Mouse (Mus musculus) inflammation-experienced regulatory T-cells, adult 6 months (primary cell): ENCODE results near the gene Psmd12. TPM values are rescaled to one million over a fixed set of nuclear protein-coding genes. Genes with fewer than 3 reads are reported as not detected.

Experiments used
- ATAC-seq: one replicate; pipeline ENCODE4 v1.8.0; 2017
- polyA plus RNA-seq, 3 experiments: library from polyadenylated mRNA; unstranded; fragments of 100-300 nt; shearing (Covaris generic); gene quantifications; one replicate each; pipeline ENCODE4 v1.2.1; 2017

The Psmd12 gene
- polyA plus RNA-seq = 100 to 1,000 TPM; 115 to 161 (median 118) TPM

- ATAC-seq = peak; percentile 95
Observed at GRCm38 (mm10) chr11:107479053-107479861, at the start of gene Psmd12. Gene Psmd12, plus strand, starts transcription at chr11:107479484.

- ATAC-seq = no peak
Observed at GRCm38 (mm10) chr11:107431197-107431965, 47.9 kb upstream of the Psmd12 start.

DNA sequence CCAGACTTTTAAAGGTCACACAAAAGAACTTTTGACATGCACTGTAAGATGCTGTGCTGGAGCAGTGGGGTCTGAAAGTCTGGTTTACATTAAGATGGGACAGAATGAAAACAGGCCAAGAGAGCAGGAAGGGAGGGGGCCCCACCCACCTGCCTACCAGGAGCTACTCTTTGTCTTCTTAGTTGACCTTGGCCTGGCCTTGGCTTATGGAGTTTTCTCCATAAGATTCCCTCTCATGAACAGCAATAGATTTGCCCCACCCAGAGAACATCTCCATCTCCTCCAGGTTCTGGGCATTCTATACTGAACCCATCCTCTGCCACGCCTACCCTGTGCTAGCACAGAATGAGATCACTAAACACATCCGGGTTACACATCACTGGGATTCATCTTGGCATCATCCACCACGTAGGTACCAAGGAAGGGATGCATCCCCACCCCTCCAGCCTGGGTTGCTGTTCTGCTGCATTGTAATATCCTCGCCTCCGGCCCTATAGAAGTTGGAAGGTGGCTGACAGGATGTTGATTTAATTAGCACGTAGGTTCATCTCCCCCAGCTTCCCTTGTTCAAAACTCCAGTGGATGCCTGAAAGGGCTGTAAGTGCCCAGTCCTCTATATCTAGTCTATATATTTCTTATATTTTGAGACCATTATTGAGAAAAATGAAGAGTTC is 43.4 kb upstream of the Psmd12 start:
- peak; percentile 50 for ATAC-seq

DNA sequence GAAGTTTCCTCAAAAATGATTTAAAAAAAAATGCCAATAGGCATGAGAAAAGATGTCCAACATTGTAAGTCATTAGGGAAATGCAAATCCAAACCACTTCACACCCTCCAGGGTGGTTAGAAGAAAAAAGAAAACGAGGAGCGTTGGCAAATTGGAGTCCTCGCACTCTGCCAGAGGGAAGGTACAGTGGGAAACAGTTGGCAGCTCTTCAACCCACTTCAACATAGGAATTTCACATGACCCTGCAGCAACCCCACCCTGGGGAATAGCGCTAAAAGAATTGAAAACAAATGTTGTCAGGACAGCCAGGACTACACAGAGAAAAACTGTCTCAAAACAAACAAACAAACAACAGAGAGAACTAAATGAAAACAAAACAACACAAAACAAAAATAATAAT is 41.6 kb upstream of the Psmd12 start:
- ATAC-seq = no peak

GRCm38 (mm10) chr11:107438140-107438539 is 41.1 kb upstream of the Psmd12 start:
- no peak for ATAC-seq

GRCm38 (mm10) chr11:107441050-107441449 is 38.2 kb upstream of the Psmd12 start:
- ATAC-seq = no peak

DNA sequence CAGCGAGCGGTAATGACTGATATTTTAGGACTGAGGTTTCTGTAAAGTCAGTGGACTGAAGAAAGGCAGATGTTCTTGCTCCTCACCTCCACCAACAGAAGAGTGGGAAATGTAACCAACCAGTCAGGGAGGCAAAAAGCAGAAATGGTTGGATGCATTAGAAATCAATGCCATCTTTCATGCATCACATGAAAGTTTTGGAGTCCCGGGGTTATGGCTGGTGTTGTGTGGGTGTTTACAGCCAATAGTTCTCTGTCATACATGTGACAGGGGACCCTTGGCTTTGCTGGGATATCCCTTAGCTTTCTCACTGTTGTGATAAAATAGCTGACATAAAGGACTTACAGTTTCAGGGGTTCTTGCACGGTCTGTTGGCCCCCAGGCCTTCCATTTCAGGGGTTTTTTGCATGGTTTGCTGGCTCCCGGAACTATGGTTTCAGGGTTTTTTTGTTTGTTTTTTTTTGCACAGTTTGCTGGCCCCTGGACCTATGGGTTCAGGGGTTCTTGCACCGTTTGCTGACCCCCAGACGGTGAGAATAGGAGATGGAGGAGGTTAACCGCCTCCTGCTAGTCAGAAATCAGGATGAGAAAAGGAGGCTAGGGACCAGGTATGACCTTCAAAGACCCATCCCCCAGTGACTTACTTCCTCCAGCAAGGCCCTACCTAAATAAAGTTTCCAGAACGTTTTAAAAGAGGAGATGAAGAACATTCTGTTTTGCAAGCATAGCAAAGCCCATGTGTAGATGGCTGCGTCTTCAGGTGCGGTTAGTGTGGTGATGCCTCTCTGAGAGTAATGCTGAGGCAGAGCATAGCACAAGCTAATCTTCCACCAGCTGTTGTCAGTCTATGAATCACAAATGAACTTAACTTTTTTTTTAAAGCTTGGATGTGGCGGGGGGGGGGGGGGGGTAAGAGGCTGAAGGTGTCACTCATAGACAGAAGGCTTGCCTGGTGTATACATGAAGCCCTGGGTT is 35.9 kb upstream of the Psmd12 start:
- peak; percentile 86 for ATAC-seq

- ATAC-seq = no peak
Observed at GRCm38 (mm10) chr11:107445683-107446082, 33.6 kb upstream of the Psmd12 start.

- ATAC-seq = no peak
Observed at GRCm38 (mm10) chr11:107446650-107447049, 32.6 kb upstream of the Psmd12 start.

DNA sequence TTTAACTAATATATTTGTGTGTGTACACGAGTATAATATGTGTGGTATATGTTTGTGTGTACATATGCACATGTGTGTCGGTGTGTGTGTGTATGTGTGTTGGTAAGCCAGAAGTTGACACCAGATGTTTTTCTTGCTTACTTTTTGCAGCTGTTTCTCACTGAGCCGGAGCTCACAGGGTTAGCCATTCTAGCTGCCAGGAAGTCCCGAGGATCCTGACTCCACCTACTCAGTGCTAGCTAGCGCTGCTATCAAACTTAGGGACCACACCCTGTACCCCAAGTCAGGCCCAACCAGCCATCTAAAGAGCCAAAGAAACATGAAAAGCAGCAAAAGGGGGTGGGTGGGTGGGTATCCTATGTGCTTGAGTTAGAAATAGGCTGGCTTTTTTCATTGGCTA is 31.9 kb upstream of the Psmd12 start:
- ATAC-seq = peak; percentile 17

GRCm38 (mm10) chr11:107447915-107448314 is 31.4 kb upstream of the Psmd12 start:
- no peak for ATAC-seq

DNA sequence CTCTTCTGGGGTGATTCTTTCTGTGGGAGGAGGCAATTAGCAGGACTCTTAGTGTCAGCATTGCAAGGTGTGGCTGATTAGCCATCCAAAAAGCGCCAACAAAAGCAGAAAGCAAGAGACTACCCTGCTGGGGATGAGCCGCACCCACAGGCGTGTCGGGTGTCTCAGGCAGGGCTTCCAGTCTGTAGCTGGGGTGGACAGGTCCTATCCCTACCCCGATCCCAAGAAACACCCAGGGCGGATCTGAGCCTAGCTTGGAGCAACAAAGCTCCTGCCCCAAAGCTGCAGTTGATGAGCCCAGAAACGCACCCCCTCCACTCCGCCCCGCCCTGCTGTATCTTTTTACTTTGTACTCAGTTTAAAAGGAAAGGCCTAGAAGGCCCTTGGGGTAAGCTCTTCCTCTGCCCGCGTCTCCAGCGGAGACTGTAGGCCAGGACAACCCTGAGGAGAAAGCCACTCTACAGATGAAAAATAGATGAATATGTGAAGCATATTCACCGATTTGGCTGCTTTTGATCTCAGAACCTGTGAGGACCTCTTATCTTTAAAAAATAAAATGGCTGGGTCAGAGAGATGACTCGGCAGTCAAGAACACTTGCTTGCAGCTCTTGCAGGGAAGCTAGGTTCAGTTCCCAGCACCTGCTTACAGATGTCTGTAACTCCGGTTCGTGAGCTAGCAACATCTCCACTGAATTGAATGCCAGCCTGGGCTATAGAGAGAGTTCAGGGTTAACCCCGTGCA is 29.9 kb upstream of the Psmd12 start:
- ATAC-seq = peak; percentile 23

- no peak for ATAC-seq
Observed at GRCm38 (mm10) chr11:107450097-107450496, 29.2 kb upstream of the Psmd12 start.

GRCm38 (mm10) chr11:107451106-107451505 is 28.2 kb upstream of the Psmd12 start:
- peak; percentile 76 for ATAC-seq

DNA sequence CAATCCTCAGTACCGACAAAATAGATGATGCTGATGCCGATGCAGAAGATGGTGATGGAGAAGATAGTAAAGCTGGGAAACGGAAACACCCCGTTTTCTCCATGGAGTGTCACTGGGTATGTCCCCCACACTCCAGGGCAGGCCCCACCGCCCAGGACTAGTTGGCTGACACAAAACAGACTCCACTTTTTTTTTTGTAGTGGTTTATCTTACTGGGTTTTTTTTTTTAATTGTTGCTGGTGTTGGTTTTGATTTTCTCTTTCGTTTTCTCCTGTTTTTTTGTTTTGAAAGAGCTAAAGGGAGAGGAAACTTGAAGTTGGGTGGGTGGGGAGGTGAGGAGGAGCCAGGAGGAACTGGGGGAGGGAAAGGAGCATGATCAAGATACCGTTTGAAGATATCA is 27.2 kb upstream of the Psmd12 start:
- ATAC-seq = peak; percentile 33

- ATAC-seq = no peak
Observed at GRCm38 (mm10) chr11:107454546-107455462, 24.5 kb upstream of the Psmd12 start.

- ATAC-seq = no peak
Observed at GRCm38 (mm10) chr11:107457282-107457681, 22.0 kb upstream of the Psmd12 start.

DNA sequence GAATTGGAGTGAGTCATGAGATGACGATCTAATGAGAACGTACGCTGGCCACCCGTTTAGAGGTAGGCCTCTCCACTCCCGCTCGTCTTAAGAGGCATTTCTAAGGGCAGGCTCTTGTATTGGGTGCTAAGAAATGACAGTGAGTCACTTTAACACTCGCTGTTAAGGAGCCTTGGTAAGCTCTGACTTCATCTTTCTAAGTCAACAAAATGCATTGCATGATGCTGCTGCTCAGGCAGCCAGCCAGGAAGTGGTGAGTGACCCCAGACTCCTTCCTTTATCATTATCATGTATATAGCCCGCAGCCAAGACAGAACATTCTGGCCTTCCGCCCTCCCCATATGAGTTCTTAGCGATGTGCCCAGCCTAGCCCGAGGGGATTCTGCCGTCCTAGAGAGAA is 21.0 kb upstream of the Psmd12 start:
- peak; percentile 90 for ATAC-seq

- ATAC-seq = peak; percentile 42
Observed at GRCm38 (mm10) chr11:107458986-107459385, 20.3 kb upstream of the Psmd12 start.

DNA sequence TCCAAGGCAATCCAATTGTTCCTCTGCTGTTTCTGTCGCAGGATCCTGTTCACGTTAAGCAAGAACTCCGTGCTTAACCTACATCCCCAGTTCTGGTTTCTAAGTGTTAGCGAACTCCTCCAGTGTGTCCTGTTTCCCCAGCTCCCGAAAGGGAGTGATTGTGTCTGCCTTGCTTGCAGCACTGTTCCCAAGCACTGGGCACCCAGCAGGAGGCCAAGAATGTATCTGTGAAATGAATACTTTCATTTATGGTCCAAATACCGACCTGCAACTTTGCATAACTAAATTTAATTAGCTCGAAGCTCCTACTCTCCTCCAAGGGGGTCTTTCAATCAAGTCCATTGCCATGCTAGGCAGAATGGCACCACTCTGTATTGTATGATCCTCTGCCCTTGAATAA is 19.5 kb upstream of the Psmd12 start:
- ATAC-seq = no peak
